Mouse (Mus musculus): ENCODE data around the gene 4930558K02Rik. TPM values are rescaled to one million over a fixed set of nuclear protein-coding genes. Genes with fewer than 3 reads are reported as not detected.

4930558K02Rik gene
- polyA plus RNA-seq, 1 experiment: not detected

DNA sequence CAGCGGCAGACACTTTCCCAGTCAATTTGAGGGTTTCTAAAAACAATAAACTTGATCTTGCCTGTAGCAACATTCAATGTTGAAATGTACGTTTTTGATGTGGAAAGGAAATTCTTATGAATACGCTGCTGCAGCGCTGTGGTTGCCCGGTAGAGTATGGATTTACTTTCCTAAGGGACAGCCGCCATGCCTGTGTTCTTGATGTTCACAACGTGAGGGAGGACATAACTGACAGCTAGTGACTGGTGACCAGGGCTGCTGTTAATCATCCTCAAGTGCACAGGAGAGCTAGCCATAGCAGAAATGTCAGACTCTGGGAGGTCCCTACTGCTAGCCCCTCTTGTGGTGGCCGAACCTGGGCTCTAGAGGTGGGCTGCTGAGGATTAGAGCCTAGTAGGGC lies 29.6 kb upstream of the 4930558K02Rik start:
- Histone ChIP-seq H3K36me3 (ENCODE audit: control insufficient read depth, insufficient read depth) (no peaks in the 10 kb centered on the region), H3K4me3 (no peak overlapping the region), H3K27me3 (ENCODE audit: control insufficient read depth, insufficient read depth, insufficient read length) (no peaks in the 10 kb centered on the region), H3ac (ENCODE audit: control insufficient read depth, insufficient read length) (no peak overlapping the region), H3K4me2 (ENCODE audit: low read depth) (no peak overlapping the region), H3K79me2 (ENCODE audit: control insufficient read depth, insufficient read depth) (no peaks in the 10 kb centered on the region)
- TF ChIP-seq REST (IDR thresholded peaks at IDR 0.05; ENCODE audit: insufficient read depth, insufficient read length) (no peak), POLR2A (IDR thresholded peaks at IDR 0.05; ENCODE audit: insufficient read length, low read depth) (no peak), POLR2AphosphoS2 (IDR thresholded peaks at IDR 0.05; ENCODE audit: insufficient read length, low read depth) (no peak), CEBPB (IDR thresholded peaks at IDR 0.05; ENCODE audit: insufficient read depth, poor library complexity, severe bottlenecking) (no peak), USF1 (IDR thresholded peaks at IDR 0.05; ENCODE audit: low read depth) (no peak), TCF3 (IDR thresholded peaks at IDR 0.05; ENCODE audit: insufficient read length, low read depth) (no peak)

DNA sequence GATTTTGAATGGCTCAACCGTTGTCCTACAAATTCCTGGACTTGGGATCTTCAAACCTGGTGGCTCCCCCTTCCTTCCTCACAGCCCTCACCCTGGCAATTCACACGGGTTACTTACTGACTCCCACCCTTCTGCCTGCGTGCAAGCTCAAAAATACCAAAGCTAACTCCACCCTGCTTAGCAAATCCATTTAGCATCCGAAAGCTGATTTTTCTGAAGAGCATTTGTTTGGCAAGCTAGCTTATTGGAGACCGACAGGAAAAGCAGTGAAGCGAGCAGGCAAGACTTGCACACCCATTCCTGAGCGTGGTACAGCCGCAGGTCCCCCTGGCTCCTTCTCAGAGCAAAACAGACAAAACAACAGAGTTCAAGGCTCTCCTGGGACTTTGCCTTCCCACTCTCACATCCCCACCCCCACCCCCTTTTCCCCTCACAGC lies 29.2 kb upstream of the 4930558K02Rik start:
- H3K4me3 ChIP-seq: no peak overlapping the region
- no peaks in the 10 kb centered on the region for H3K36me3 ChIP-seq (ENCODE audit: control insufficient read depth, insufficient read depth)
- no peaks in the 10 kb centered on the region for H3K79me2 ChIP-seq (ENCODE audit: control insufficient read depth, insufficient read depth)
- H3K4me2 ChIP-seq (ENCODE audit: low read depth): no peak overlapping the region
- no peak for TF ChIP-seq POLR2A (IDR thresholded peaks at IDR 0.05; ENCODE audit: insufficient read length, low read depth)
- no peak for TF ChIP-seq E2F4 (IDR thresholded peaks at IDR 0.05; ENCODE audit: insufficient read depth)
- no peak for TF ChIP-seq MYOG (IDR thresholded peaks at IDR 0.05; ENCODE audit: control insufficient read depth in 1 of 3, insufficient read depth in 1 of 3, insufficient read length in 2 of 3, low read depth in 2 of 3)
- no peak for TF ChIP-seq MAX (IDR thresholded peaks at IDR 0.05; ENCODE audit: low read depth)
- no peak for TF ChIP-seq CEBPB (IDR thresholded peaks at IDR 0.05; ENCODE audit: insufficient read depth, poor library complexity, severe bottlenecking)
- no peak for TF ChIP-seq MYOD1 (IDR thresholded peaks at IDR 0.05; ENCODE audit: control insufficient read depth in 1 of 3, insufficient read length in 2 of 3, low read depth in 2 of 3)
- TF ChIP-seq USF1 (IDR thresholded peaks at IDR 0.05; ENCODE audit: low read depth): no peak
- no peak for TF ChIP-seq TCF12 (IDR thresholded peaks at IDR 0.05; ENCODE audit: insufficient read depth, poor library complexity, severe bottlenecking)
- no peak for TF ChIP-seq TCF3 (IDR thresholded peaks at IDR 0.05; ENCODE audit: insufficient read length, low read depth)
- no peak for TF ChIP-seq SRF (IDR thresholded peaks at IDR 0.05; ENCODE audit: control insufficient read depth, insufficient read length, low read depth)
- no peak for TF ChIP-seq REST (IDR thresholded peaks at IDR 0.05; ENCODE audit: insufficient read depth, insufficient read length)
- TF ChIP-seq POLR2AphosphoS2 (IDR thresholded peaks at IDR 0.05; ENCODE audit: insufficient read length, low read depth): no peak
- no peak overlapping the region for H3ac ChIP-seq (ENCODE audit: control insufficient read depth, insufficient read length)
- H3K27me3 ChIP-seq (ENCODE audit: control insufficient read depth, insufficient read depth, insufficient read length): no peaks in the 10 kb centered on the region

DNA sequence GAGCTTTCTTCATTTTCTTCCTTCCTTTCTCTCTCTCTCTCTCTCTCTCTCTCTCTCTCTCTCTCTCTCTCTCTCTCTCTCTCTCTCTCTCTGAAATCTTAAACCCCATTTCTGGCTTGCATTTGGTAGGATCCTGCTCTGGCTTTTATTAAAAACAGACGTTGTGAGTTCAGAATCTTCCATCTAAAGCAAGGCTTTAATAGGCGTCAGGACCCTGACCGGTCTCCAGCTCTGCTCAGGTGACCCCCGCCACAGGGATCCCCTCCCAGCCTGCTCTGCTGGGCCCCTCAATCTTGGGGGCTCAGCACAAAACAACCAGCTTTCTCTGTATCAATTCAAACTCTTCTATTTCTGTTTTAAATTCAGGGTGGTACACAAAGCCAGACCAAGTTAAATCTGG lies 28.8 kb upstream of the 4930558K02Rik start:
- no peak for TF ChIP-seq POLR2A (IDR thresholded peaks at IDR 0.05; ENCODE audit: insufficient read length, low read depth)
- TF ChIP-seq E2F4 (IDR thresholded peaks at IDR 0.05; ENCODE audit: insufficient read depth): no peak
- TF ChIP-seq MYOD1 (IDR thresholded peaks at IDR 0.05; ENCODE audit: control insufficient read depth in 1 of 3, insufficient read length in 2 of 3, low read depth in 2 of 3): no peak
- TF ChIP-seq USF1 (IDR thresholded peaks at IDR 0.05; ENCODE audit: low read depth): no peak
- no peak for TF ChIP-seq SRF (IDR thresholded peaks at IDR 0.05; ENCODE audit: control insufficient read depth, insufficient read length, low read depth)
- no peak for TF ChIP-seq POLR2AphosphoS2 (IDR thresholded peaks at IDR 0.05; ENCODE audit: insufficient read length, low read depth)
- no peak for TF ChIP-seq CEBPB (IDR thresholded peaks at IDR 0.05; ENCODE audit: insufficient read depth, poor library complexity, severe bottlenecking)
- TF ChIP-seq TCF12 (IDR thresholded peaks at IDR 0.05; ENCODE audit: insufficient read depth, poor library complexity, severe bottlenecking): no peak
- no peak for TF ChIP-seq TCF3 (IDR thresholded peaks at IDR 0.05; ENCODE audit: insufficient read length, low read depth)
- H3K4me2 ChIP-seq (ENCODE audit: low read depth): no peak overlapping the region

DNA sequence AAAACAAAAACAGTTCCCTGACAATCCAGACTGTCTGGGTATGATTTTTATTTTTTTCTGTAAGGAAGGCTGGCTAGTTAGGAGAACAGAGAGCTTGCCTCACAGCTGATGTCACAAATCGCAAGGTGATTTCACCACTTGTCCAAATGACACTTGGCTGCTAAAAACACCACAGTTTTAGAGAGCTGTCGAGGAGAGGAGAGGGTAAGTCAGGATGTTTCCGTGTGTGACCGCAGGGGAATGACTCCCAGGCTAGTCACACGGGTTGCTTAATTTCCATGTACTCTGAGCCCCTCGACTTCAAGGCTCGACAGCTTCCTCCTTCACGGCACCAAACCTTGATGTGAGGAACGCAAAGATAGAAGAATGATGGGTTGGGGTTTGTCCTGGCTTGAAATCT lies 26.7 kb upstream of the 4930558K02Rik start:
- no peak overlapping the region for H3K4me3 ChIP-seq
- no peaks in the 10 kb centered on the region for H3K79me2 ChIP-seq (ENCODE audit: control insufficient read depth, insufficient read depth)
- no peaks in the 10 kb centered on the region for H3K36me3 ChIP-seq (ENCODE audit: control insufficient read depth, insufficient read depth)
- no peaks in the 10 kb centered on the region for H3K27me3 ChIP-seq (ENCODE audit: control insufficient read depth, insufficient read depth, insufficient read length)
- H3ac ChIP-seq (ENCODE audit: control insufficient read depth, insufficient read length): no peak overlapping the region
- peak overlapping the region; percentile 52 for H3K4me2 ChIP-seq (ENCODE audit: low read depth)
- TF ChIP-seq POLR2A (IDR thresholded peaks at IDR 0.05; ENCODE audit: insufficient read length, low read depth) (no peak), CEBPB (IDR thresholded peaks at IDR 0.05; ENCODE audit: insufficient read depth, poor library complexity, severe bottlenecking) (peak; percentile 82), TCF12 (IDR thresholded peaks at IDR 0.05; ENCODE audit: insufficient read depth, poor library complexity, severe bottlenecking) (no peak)

More for the DNA sequence above, 28.8 kb upstream of the 4930558K02Rik start:
- H3K4me3 ChIP-seq: no peak overlapping the region
- no peak overlapping the region for H3ac ChIP-seq (ENCODE audit: control insufficient read depth, insufficient read length)
- no peaks in the 10 kb centered on the region for H3K27me3 ChIP-seq (ENCODE audit: control insufficient read depth, insufficient read depth, insufficient read length)
- H3K36me3 ChIP-seq (ENCODE audit: control insufficient read depth, insufficient read depth): no peaks in the 10 kb centered on the region
- H3K79me2 ChIP-seq (ENCODE audit: control insufficient read depth, insufficient read depth): no peaks in the 10 kb centered on the region

DNA sequence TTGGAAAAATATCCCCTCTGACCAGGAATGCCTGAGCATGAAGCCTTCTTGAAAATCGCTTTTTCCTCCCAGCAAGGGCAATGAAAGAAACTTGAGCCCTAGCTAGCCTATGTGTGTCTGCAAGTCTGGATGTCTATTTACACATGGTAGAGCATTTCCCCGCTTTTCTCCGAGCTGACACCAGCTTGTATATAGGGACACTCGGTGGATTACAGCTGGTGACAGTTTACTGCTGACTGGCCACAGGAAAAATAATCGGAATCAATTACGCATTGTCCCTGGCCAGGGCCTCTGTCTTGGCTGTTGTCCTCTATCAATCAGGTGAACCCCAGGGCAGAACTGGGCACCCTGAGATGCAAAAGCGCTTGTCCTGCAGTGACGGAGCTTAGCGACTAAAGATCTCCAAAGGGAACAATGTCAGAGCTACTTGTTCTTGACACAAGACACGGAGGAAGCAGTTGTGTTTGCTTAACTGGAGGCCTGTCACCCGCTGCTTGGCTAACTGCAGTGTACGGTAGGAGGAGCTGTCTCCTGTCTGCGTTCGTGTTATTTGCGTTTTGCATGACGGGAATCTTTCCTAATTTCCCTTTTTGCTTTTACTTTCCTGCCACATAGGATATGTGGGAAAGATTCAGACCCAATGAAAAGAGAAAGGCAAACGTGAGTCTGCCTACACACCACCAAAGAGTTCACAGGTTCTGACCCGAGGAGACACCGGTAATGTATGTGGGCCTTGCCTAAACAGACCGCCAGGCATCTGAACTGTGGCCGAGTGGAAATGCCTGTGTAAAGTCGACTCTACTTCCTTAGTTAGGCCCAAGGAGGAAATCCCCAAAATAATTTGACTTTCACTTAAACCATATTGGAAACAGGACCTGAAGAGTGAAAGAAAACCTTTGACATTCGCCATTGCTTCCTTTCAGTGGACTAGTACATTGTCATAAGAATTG lies 25.7 kb upstream of the 4930558K02Rik start:
- Histone ChIP-seq H3K4me2 (ENCODE audit: low read depth) (peak overlapping the region; percentile 44), H3K4me3 (no peak overlapping the region), H3ac (ENCODE audit: control insufficient read depth, insufficient read length) (no peak overlapping the region), H3K79me2 (ENCODE audit: control insufficient read depth, insufficient read depth) (no peaks in the 10 kb centered on the region), H3K36me3 (ENCODE audit: control insufficient read depth, insufficient read depth) (no peaks in the 10 kb centered on the region), H3K27me3 (ENCODE audit: control insufficient read depth, insufficient read depth, insufficient read length) (no peaks in the 10 kb centered on the region)
- TF ChIP-seq CEBPB (IDR thresholded peaks at IDR 0.05; ENCODE audit: insufficient read depth, poor library complexity, severe bottlenecking) (no peak), POLR2AphosphoS2 (IDR thresholded peaks at IDR 0.05; ENCODE audit: insufficient read length, low read depth) (no peak), MAX (IDR thresholded peaks at IDR 0.05; ENCODE audit: low read depth) (no peak), SRF (IDR thresholded peaks at IDR 0.05; ENCODE audit: control insufficient read depth, insufficient read length, low read depth) (no peak), TCF3 (IDR thresholded peaks at IDR 0.05; ENCODE audit: insufficient read length, low read depth) (no peak), POLR2A (IDR thresholded peaks at IDR 0.05; ENCODE audit: insufficient read length, low read depth) (no peak), REST (IDR thresholded peaks at IDR 0.05; ENCODE audit: insufficient read depth, insufficient read length) (no peak), MYOG (IDR thresholded peaks at IDR 0.05; ENCODE audit: control insufficient read depth in 1 of 3, insufficient read depth in 1 of 3, insufficient read length in 2 of 3, low read depth in 2 of 3) (no peak), TCF12 (IDR thresholded peaks at IDR 0.05; ENCODE audit: insufficient read depth, poor library complexity, severe bottlenecking) (no peak), MYOD1 (IDR thresholded peaks at IDR 0.05; ENCODE audit: control insufficient read depth in 1 of 3, insufficient read length in 2 of 3, low read depth in 2 of 3) (no peak), USF1 (IDR thresholded peaks at IDR 0.05; ENCODE audit: low read depth) (no peak), E2F4 (IDR thresholded peaks at IDR 0.05; ENCODE audit: insufficient read depth) (no peak)
